Mouse (Mus musculus) forebrain, embryonic 11.5 days (tissue): ENCODE measurements around the gene Tmem86a. TPM values are rescaled to one million over a fixed set of nuclear protein-coding genes. Genes with fewer than 3 reads are reported as not detected.

ENCODE experiments used
- ATAC-seq: fragments of 200-750 bp; cut with Nextera tagmentation; replicated peaks from 2 replicates; pipeline ENCODE4 v1.8.0; 2017; ENCODE audit warnings: moderate TSS enrichment; ENCODE audit not compliant: low FRiP score
- DNase-seq: peaks from one replicate; pipeline ENCODE4 v3.0.0-alpha.2; 2017; ENCODE audit warnings: low spot score
- H3K27ac ChIP-seq: fragments of 300-500 bp; sonication (generic); 2 replicates; pipeline ENCODE4 v1.5.1; 2014; ENCODE audit warnings: low read depth, low read length
- H3K27me3 ChIP-seq: fragments of 300-500 bp; sonication (generic); 2 replicates; pipeline ENCODE4 v1.6.1; 2014; ENCODE audit warnings: mild to moderate bottlenecking, low read length, mixed read lengths; ENCODE audit not compliant: control insufficient read depth, insufficient read depth
- H3K36me3 ChIP-seq: fragments of 300-500 bp; sonication (generic); 2 replicates; pipeline ENCODE4 v1.6.1; 2014; ENCODE audit warnings: mild to moderate bottlenecking, low read length, moderate library complexity, mixed read lengths; ENCODE audit not compliant: control insufficient read depth, insufficient read depth
- H3K4me1 ChIP-seq: fragments of 300-500 bp; sonication (generic); replicated peaks from 2 replicates; pipeline ENCODE4 v1.6.1; 2014; ENCODE audit warnings: low read length, mixed read lengths; ENCODE audit not compliant: control insufficient read depth, insufficient read depth
- H3K4me2 ChIP-seq: fragments of 300-500 bp; sonication (generic); 2 replicates; pipeline ENCODE4 v1.6.1; 2014; ENCODE audit warnings: low read depth, mild to moderate bottlenecking, low read length, moderate library complexity, mixed read lengths; ENCODE audit not compliant: severe bottlenecking
- H3K4me3 ChIP-seq: fragments of 300-500 bp; sonication (generic); 2 replicates; pipeline ENCODE4 v1.5.1; 2014; ENCODE audit warnings: low read depth, low read length
- H3K9ac ChIP-seq: fragments of 300-500 bp; sonication (generic); 2 replicates; pipeline ENCODE4 v1.6.1; 2014; ENCODE audit warnings: low read length
- H3K9me3 ChIP-seq: fragments of 300-500 bp; sonication (generic); 2 replicates; pipeline ENCODE4 v1.6.1; 2016; ENCODE audit warnings: low read length, mixed read lengths; ENCODE audit not compliant: control insufficient read depth
- WGBS: fragments of 180-500 bp; shearing (Covaris S2); extraction: QIAGEN DNeasy Blood & Tissue Kit; methylation state at CpG from one replicate; pipeline ENCODE4 v1.1.7; 2014; 5-methylcytosine and 5-hydroxymethylcytosine counted together
- polyA plus RNA-seq: library from polyadenylated mRNA; unstranded; fragments of >200 nt; fragmentation: Nextera tagmentation; extraction: Ambion mirVana; gene quantifications from 2 replicates; pipeline ENCODE4 v1.2.1, GENCODE M21; 2014

Gene Tmem86a
- 6.9 and 9.4 TPM in 2 replicates for polyA plus RNA-seq

- ATAC-seq (peak; percentile 99), DNase-seq (peak; percentile 96)
- Histone ChIP-seq H3K27ac (peak within 1 kb of the TSS; percentile 76; the same call in 1 of the 2 replicates), H3K4me1 (no peaks in the 10 kb centered on the region; the same call in 1 of the 2 replicates), H3K9ac (peak within 1 kb of the TSS; percentile 74), H3K36me3 (no peaks in the 10 kb centered on the region), H3K9me3 (no peaks in the 10 kb centered on the region), H3K4me3 (peak within 1 kb of the TSS; percentile 81), H3K4me2 (peak within 1 kb of the TSS; percentile 72), H3K27me3 (no peaks in the 10 kb centered on the region)
- 0% methylated on average over 33 of the region's 33 CpGs for WGBS
Observed at GRCm38 (mm10) chr7:47050366-47050765, at the start of gene Tmem86a. TSS of gene Tmem86a (plus strand) at chr7:47050601.

DNA sequence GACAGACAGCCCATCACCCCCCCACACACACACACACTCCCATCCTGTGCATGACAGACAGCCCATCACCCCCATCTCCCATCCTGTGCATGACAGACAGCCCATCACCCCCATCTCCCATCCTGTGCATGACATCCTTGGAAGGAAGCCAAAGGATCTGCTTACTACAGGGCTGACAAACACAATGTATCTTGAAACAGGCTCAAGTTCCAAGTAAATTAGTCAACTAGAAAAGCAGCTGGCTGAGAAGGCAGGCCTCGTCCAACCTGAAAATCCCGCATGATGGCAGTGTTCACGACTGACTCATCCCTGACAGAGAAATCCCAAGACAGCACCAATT is 49.8 kb upstream of the Tmem86a start:
- ATAC-seq (no peak; the same call in 1 of the 2 replicates), DNase-seq (no peak)
- 58% methylated on average over 3 of the region's 3 CpGs for WGBS
- Histone ChIP-seq H3K4me3 (no peak overlapping the region), H3K9me3 (no peaks in the 10 kb centered on the region), H3K4me2 (no peak overlapping the region), H3K27me3 (no peaks in the 10 kb centered on the region), H3K9ac (no peak overlapping the region), H3K4me1 (peaks cover 8% of the 10 kb centered on the region; the same call in 1 of the 2 replicates), H3K36me3 (peaks cover 5% of the 10 kb centered on the region; the same call in 1 of the 2 replicates), H3K27ac (no peak overlapping the region)

- Histone ChIP-seq H3K4me3 (no peak overlapping the region), H3K9me3 (no peaks in the 10 kb centered on the region), H3K27ac (no peak overlapping the region), H3K27me3 (no peaks in the 10 kb centered on the region), H3K4me1 (peaks cover 8% of the 10 kb centered on the region; the same call in 1 of the 2 replicates), H3K9ac (no peak overlapping the region), H3K36me3 (peaks cover 5% of the 10 kb centered on the region; the same call in 1 of the 2 replicates), H3K4me2 (no peak overlapping the region)
- 92% methylated on average over 5 of the region's 5 CpGs for WGBS
- DNase-seq (no peak), ATAC-seq (no peak)
Observed at GRCm38 (mm10) chr7:47001125-47001899, 49.1 kb upstream of the Tmem86a start.

DNA sequence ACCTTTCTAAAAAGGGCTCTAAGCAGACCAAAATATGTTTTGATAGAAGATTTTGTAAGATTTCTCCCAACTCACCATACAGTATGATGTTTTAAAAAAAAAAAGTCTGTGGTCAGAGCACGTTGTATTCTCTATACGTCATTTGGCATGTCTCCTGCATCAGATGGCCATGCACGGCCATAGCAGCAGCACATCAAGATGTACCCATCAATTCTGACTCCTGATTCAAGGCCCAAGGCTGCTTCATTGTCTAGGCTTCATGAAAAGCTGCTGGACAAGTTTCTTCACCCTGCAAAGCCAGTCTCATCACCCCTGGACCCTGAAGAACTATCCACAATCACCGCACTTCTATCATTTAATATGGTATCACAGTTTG is 48.5 kb upstream of the Tmem86a start:
- no peaks in the 10 kb centered on the region for H3K9me3 ChIP-seq
- H3K9ac ChIP-seq = no peak overlapping the region
- DNase-seq (no peak), ATAC-seq (no peak)
- 58% methylated on average over 4 of the region's 4 CpGs for WGBS
- H3K36me3 ChIP-seq = peaks cover 5% of the 10 kb centered on the region; the same call in 1 of the 2 replicates
- H3K27me3 ChIP-seq = no peaks in the 10 kb centered on the region
- H3K4me2 ChIP-seq = no peak overlapping the region
- no peak overlapping the region for H3K27ac ChIP-seq
- H3K4me3 ChIP-seq = no peak overlapping the region
- peaks cover 10% of the 10 kb centered on the region; the same call in 1 of the 2 replicates for H3K4me1 ChIP-seq

- peak overlapping the region; percentile 51; the same call in 1 of the 2 replicates for H3K27ac ChIP-seq
Observed at GRCm38 (mm10) chr7:47003411-47004115, 46.8 kb upstream of the Tmem86a start.

DNA sequence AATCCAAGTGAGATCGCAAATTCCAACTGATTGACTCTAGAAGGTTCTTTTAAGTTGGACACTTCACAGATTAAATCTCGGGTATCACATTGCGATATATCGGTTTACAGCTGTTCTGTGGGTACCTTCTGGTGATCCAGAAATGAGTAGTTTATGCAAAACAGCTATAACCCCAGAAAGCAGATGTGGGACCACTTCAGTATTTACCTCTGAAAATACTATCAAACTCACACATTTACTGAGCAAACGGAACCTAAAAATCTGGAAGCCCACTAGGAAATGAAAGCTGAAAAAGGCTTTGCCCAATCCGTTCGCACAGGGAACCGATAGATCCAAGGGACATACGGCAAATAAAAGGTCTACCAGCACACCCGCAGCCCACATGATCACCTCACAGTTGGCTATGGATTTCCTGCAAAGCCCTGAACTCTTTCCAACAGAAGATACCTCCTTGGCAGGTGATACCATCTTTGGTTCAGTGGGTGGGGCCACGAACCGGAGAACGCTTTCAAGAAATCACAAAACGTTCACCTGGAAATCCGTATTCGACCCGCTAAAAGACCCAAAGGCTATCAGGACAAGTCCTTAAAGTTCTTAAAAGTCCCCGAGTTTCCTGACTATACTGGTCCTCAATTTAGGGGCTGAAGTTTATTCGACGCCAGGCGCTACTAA is 43.2 kb upstream of the Tmem86a start:
- Histone ChIP-seq H3K27me3 (no peaks in the 10 kb centered on the region), H3K36me3 (no peaks in the 10 kb centered on the region), H3K9me3 (no peaks in the 10 kb centered on the region), H3K4me2 (peak overlapping the region; percentile 58), H3K9ac (peak overlapping the region; percentile 68), H3K27ac (0 out of 2 replicates have a peak overlapping the region, but pooled peaks have one; percentile 66), H3K4me1 (peaks cover 9% of the 10 kb centered on the region), H3K4me3 (peak overlapping the region; percentile 68)
- WGBS = 23% methylated on average over 21 of the region's 21 CpGs
- DNase-seq (no peak), ATAC-seq (no peak)

More at GRCm38 (mm10) chr7:47003411-47004115, 46.8 kb upstream of the Tmem86a start:
- no peak overlapping the region for H3K4me3 ChIP-seq
- DNase-seq = no peak
- H3K27me3 ChIP-seq = no peaks in the 10 kb centered on the region
- H3K9ac ChIP-seq = no peak overlapping the region
- 14% methylated on average over 3 of the region's 3 CpGs for WGBS
- peak; percentile 11; the same call in 1 of the 2 replicates for ATAC-seq
- no peaks in the 10 kb centered on the region; the same call in 1 of the 2 replicates for H3K36me3 ChIP-seq
- no peak overlapping the region for H3K4me2 ChIP-seq
- H3K9me3 ChIP-seq = no peaks in the 10 kb centered on the region
- peaks cover 13% of the 10 kb centered on the region for H3K4me1 ChIP-seq

GRCm38 (mm10) chr7:47007818-47008167 is 42.6 kb upstream of the Tmem86a start:
- under 1% methylated on average over 25 of the region's 25 CpGs for WGBS
- Histone ChIP-seq H3K27ac (peak overlapping the region; percentile 66; the same call in 1 of the 2 replicates), H3K4me2 (peak overlapping the region; percentile 58), H3K9ac (peak overlapping the region; percentile 68), H3K9me3 (no peaks in the 10 kb centered on the region), H3K36me3 (no peaks in the 10 kb centered on the region), H3K4me3 (peak overlapping the region; percentile 68), H3K4me1 (peaks cover 8% of the 10 kb centered on the region), H3K27me3 (no peaks in the 10 kb centered on the region)
- no peak for DNase-seq
- peak; percentile 66 for ATAC-seq
